Mouse (Mus musculus): ENCODE results near the gene H2afy. TPM values are rescaled to one million over a fixed set of nuclear protein-coding genes. Genes with fewer than 3 reads are reported as not detected.
"Not testable (repeated sequence)": the region's sequence is repeated elsewhere in the genome, so short reads cannot be mapped to it uniquely, and the experiment has no call there.

Gene H2afy
- total RNA-seq, 1 experiment from 2014 or later: 133 TPM

DNA sequence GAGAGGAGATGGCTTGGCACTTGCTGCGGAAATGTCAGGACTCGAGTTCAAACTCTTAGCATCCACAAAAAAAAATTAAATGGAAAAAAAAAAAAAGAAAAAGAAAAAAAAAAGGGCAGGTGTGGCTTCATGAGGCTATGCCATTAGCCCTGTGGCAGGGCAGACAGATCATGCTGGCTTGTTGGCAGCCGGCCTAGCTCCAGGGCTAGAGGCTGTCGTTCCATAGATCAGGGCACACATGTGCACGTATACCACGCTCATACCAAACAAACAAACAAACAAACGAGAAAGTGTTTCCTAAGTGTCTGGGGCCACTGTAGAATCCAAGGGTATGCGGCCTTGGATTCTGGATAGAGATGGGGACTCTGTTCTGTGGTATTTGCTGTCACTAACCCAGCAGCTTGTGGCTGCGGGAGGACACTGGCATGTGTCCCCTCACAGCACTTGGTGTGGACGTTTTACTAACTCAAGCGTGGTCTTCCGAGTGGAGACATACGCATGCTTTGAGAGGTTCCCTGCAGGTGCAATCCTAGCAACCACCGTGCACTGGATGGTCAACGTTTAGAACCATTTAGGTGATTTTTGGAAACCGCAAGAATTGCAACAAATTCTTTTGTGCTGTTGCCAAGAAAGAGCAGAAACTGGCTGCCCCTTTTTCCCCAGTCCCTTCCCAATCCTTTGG is 64.4 kb downstream of the H2afy start:
- no peak for DNase-seq

DNA sequence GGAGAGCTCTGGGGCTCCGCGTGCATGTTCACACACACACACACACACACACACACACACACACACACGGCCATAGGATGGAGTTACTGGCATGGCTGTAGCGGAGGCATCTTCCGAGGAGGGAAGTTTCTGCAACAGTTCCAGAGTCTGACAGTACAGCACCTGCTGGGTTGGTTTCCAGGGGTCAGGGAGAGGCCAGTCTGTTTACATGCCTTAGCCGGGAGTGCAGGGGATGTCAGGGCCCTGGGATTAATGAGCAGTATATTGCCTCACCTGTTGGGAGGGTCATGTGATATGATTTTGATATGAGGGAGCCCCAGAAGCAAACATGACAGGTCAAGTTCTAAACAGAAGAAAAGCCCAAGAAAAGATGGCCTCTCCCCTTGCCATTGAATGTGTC is 66.5 kb downstream of the H2afy start:
- no peak for DNase-seq

DNA sequence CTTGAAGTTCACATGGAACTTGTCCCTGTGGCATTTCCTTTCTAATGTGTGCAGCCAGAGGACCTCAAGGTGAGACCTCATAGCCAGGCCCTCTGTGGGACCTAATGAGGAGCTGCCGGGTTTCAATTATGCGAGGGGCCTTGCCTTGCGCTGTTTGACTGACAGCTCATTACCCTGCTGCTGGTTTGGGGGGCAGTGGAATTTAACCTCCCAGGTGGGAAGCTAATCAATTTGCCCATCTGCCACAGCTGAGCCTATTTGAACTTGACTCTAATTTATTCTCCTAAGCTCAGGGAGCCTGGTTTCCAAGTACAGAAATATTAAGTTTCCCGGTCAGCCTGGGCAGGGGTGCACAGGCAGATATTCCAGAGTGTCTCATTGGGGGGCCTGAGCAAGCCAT is 67.6 kb downstream of the H2afy start:
- no peak for DNase-seq

DNA sequence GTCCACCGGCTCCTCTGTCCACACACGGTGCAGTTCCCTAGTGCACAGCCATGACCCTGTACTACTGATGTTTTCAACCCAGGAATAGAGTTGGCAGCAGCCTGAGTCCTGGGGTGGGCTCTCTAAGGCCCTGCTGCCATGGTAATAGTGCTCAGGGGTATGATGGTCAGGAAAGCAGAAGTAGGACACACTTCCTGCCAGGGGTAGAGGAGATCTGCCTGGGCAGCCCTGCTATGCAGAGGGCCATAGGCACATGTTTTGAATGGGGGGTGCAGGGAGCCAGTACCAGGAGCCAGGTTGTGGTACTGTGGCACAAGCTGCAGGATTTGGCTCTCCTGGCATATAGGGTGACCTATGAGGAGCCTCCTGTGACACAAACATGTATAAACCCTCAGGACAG is 69.3 kb downstream of the H2afy start:
- no peak for DNase-seq

DNA sequence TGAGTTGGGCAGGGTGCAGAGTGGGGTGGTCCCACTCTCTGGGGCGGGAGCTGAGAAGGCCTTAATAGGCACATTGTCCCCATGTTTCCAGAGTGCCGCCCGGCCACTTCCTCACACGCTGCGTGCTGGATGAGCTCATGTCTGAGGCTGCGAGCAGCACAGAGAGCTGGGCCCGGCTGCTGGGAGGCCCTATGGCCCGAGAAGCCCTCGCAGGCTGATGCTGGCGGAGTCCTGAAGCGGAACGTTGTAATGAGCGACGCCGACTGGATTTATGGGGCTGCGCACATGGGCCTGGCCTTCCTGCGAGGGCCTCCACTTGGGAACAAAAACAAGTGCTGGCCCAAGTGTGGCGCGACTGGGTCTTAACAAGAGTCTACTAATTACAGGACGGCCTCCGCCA is 70.0 kb downstream of the H2afy start:
- no peak for DNase-seq

DNA sequence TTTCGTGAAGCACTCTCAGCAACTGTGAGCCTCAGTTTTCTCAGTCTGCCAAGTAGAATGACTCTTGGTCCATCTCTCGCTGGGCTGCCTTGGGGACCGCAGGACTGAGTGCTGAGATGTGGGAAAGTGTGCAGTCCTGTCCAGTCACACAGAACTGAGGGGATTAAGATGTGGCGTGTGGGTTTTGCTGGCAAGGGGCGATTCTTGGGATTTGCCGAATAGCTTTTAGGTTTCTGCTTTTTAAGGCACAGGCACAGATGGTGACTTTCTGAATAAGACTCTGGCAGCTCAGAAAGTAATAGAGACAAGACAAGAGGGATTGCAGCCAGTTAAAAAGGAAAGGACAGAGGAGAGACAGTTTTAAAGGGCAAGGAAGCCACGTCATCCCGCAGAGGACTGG is 78.4 kb downstream of the H2afy start:
- DNase-seq: no peak

DNA sequence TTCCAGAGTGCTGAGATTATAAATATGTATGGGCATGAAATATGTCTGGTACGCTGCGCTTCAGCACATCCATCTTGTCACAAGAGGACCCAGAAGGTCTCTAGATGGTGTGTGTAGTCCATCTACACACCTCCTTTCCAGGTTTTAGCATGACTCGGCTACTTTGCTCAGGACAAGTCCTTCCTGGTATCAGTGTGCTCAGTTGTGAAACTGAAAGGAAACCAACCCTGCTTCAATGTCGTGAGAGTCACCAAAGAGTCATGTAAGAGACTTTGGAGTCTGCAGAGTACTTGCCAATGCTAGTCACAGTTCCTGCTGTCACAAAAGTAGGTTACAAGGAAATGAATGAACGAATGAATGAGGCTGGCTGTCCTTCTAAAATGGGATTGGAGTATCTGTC is 80.4 kb downstream of the H2afy start:
- no peak for DNase-seq

DNA sequence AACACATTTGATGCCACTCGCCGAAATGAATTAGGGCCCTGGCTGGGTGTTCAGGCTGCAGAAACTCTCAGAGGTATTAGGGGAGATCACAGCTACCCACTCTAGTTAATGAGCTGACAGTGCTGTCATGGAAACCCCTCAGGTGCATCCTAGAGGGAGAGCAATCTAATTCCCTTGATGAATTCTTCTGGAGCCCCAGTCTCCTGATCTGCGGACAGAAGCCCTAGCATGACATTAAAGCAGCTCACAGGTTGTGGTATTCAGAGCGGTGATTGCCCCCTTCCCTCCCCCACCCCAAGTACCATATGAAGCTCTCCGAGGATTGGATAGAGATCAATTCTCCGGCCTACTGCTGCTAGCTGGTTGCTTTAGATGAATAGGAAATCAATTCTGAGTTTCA is 82.1 kb downstream of the H2afy start:
- DNase-seq: no peak

DNA sequence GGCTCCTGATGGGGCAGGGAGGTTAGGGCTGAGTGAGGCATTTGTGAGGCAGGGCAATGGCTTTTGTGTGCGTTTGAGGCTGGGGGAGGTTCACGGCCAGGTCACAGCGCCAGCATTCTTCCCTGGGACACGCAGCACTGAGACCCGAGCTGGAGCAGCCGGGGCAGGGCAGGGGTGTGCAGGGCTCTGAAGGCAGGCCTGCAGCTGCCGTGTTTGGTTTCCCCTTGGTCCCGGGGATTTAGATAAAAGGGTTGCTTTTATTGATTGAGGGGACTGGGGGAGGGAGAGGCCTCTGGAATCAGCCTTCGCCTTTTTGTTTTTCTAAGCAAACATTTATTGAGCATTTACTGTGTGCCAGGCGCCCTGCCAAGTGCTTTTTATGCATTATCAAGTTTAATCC is 83.4 kb downstream of the H2afy start:
- DNase-seq: no peak

DNA sequence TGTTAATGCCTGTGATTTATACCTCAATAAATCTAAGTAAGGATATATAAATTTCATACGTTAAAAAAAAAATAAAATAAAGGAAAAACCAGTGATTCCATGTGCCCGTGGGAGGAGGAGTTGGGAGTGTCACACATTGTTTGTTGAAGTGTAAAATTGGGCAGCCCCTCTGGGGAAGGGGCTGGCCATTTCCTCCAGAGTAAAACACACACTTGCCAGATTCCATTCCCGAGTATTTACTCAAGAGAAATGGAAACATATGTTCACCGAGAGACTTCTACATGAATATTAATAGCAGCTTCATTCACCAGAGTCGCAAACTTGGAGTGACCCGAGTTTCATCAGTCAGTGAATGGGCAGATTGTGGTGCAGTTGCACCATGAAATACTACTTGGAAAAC is 85.9 kb downstream of the H2afy start:
- DNase-seq: no peak

DNA sequence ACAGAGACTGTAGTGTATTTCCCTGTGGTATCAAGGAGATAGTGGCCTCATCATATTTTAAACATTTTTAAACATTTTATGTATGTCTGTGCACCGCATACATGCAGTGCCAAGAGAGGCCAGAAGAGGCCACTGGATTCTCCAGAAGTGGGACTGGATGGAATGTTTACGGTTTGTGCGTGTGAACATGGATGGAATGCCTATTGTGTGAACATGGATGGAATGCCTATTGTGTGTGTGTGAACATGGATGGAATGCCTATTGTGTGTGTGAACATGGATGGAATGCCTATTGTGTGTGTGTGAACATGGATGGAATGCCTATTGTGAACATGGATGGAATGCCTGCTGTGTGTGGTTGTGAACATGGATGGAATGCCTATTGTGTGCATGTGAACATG is 93.9 kb downstream of the H2afy start:
- no peak for DNase-seq

DNA sequence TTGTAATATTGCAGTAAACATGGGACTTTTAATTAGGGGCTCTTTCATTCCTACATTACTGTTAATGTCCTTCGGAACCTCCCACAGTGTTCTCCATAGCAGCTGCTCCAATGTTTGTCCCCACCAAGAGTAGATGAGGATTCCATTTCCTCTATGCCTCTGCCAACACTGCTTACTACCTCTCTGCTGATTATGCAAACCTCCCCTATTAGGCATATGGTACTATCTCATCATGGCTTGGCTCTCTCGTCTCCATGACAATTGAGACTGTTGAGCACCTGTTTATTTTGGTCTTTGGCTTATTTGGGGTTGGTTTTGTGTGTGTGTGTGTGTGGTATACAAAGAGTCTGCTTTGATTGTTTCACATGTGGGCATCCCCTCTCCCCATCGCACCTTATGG is 95.5 kb downstream of the H2afy start:
- DNase-seq: no peak

DNA sequence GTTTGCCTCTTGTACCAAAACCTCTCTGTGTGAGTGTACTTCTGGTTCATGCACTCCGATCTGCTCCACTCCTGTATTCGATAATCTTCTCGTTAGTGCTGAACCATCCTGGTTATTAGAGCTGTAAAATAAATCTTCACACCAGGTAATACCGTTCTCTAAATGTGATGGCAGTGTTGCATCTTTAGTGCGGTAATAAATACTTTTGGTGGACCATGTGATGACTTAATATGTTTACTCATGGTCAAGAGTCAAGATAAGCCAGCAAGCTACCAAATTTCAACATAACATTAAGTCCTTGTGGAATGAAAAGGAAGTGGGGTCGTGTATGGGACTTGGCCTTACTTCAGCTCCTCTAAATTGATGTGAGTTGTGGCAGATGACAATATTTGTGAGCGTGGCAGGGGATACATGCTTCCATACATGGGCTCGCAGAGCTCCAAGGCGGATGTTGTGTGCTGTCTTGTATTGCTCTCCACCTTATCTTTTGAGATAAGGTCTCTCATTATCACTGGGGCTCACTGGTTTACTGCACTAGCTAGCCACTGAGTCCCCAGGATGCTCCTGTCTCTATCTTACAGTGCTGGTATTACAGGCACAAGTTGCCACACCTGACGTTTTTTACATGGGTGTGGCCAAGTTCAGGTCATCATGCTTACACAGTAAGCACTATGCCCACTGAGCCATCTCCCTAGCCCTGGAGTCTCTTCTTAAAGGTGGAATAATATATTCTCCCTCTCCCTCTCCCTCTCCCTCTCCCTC is 96.4 kb downstream of the H2afy start:
- no peak for DNase-seq

DNA sequence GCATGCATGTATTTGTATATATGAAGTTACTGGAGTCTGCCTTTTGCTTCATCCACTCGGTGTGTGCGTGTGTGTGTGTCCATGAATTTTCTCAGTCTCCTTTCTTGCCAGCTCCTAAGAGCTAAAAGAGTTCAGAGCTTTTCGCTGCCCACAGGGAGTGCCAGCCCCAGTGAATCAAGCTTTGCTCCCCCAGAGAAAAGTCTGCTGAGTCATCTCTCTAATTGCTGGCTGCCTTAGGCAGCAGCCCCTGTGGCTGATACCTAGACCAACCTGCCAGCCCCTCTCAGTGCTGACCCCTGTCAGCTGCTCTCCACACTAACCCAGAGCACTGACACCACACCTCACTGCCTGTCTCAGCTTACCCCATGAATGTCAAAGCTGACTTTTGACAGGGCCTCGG is 107.2 kb downstream of the H2afy start:
- DNase-seq: no peak

DNA sequence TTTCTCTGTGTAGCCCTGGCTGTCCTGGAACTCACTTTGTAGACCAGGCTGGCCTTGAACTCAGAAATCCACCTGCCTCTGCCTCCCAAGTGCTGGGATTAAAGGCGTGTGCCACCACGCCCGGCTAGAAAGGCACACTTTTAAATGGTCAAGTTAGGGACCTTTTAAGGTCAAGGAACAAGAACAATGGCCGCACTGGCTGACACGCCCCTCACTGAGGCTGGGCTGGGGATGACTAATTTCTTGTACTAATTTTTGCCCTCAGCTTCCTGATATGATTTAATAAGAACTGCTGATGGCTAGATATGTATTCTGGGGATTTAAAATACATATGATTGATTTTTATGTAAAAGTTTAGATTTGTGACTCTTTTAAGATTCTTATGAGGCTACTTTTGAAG is 108.2 kb downstream of the H2afy start:
- DNase-seq: not testable (repeated sequence)

DNA sequence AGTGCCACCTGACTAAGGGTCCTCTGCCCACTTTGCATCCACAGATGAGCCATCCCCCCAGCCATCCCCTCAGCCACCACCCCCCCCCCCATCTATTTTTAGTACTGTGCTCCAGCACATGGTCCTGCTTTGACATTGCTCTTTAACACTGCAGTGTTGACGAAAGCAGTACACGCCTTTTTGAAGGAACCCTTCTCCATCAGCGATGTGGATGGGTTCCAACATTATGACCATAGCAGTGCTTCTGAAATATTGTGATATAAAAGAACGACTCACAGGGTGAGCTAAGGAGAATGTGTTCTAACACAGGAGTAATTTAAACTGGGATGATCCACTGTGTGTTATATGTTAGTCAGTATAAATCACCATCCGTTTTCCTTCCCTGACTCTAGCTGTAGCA is 109.5 kb downstream of the H2afy start:
- no peak for DNase-seq

DNA sequence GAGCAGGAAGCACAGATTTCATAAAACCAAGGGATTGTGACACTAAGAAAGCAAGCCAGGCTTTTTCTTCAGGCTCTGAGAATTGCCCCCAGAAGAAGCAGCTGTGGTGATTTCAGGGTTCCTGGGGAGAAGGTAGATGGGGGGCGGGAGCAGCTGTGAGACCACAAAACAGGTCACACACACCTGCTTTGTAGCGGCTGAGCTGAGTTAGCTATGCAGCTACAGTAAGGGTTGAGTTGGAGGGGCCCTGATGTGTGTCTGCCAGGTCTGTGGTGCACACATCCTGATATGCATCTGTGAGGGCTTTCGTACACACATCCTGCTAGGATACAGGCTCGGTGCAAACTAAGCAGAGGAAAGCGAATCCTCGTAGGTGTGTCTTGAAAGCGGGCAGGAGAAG is 110.1 kb downstream of the H2afy start:
- DNase-seq: no peak

DNA sequence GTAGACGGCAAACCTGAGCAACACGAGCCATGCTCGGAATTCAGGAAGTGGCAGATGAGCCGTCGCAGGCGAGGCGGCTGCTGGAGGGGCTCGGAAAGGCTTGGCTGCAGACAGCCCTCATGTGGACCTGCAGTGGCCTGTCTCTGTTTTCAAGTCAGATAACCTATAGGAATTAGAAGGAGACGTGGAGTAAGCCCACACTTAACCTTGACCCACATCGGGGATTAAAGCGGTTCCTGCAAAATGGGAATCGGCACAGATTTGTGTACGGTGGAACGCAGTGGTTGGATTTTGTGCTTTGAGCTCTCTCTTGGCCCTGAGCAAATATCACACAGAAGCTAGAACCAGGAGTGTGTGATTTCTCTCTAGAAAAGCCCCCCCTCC is 111.1 kb downstream of the H2afy start:
- DNase-seq: no peak

DNA sequence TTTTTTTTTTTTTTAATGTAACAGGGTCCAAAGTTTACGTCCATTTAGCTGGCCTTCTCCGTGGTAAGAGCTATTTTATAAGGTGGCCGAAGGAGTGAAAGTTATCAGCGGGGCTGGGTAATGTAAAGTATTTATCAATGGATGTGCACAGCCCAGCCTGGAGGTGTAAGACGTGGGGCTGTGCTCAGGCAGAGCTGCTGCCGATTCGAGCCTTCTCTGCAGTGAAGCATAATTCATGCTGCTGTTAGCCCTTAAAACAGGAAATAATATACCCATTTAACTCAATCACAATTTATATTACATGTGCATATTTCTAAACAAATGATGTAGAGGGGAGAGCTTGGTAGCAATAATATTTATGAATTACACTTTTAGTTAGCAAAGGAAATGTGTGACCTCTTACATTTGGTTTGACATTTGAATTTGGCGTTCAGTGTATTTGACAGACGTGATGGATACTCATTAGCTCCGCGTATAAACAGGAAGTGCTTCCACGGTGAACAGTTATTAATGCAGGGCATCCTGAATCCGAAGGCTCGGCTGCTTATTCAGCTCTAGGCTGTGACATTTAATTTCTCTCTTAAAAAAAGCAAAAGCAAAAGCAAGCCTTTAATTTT is 111.6 kb downstream of the H2afy start:
- DNase-seq: no peak

Data from adrenal gland, postnatal 25 days (tissue).